Mouse (Mus musculus): ENCODE results near the gene Synj2bp.
"Not testable (repeated sequence)": the region's sequence is repeated elsewhere in the genome, so short reads cannot be mapped to it uniquely, and the experiment has no call there.

Synj2bp gene

GRCm38 (mm10) chr12:81532316-81533028, at the start of gene Synj2bp, which contains the start of gene Gm20498:
Gene Synj2bp (minus strand): TSS chr12:81532911.
Gene Gm20498 (minus strand): TSS chr12:81532905.
- DNase-seq, result peak; percentile 85 to 86

- DNase-seq, result no peak
Observed at GRCm38 (mm10) chr12:81568374-81568773, 35.7 kb upstream of the Synj2bp start, which contains the start of gene Adam21. Gene Adam21 (minus strand): TSS chr12:81568474.

- no peak for DNase-seq
Observed at GRCm38 (mm10) chr12:81567931-81568330, 35.2 kb upstream of the Synj2bp start.

- no peak for DNase-seq
Observed at GRCm38 (mm10) chr12:81564173-81564572, 31.5 kb upstream of the Synj2bp start.

- no peak for DNase-seq
Observed at GRCm38 (mm10) chr12:81549286-81549685, 16.6 kb upstream of the Synj2bp start.

GRCm38 (mm10) chr12:81547163-81547562, 14.5 kb upstream of the Synj2bp start:
- DNase-seq, result no peak

- DNase-seq, result no peak
Observed at GRCm38 (mm10) chr12:81533029-81533419, 313 bp upstream of the Synj2bp start.

- DNase-seq, result not testable (repeated sequence)
Observed at GRCm38 (mm10) chr12:81530587-81530986, 2.1 kb downstream of the Synj2bp start.

GRCm38 (mm10) chr12:81496906-81497305, 35.8 kb downstream of the Synj2bp start:
- not testable (repeated sequence) for DNase-seq

GRCm38 (mm10) chr12:81490491-81490890, 42.2 kb downstream of the Synj2bp start:
- DNase-seq, result no peak

- DNase-seq, result peak; percentile 3 to 16
Observed at GRCm38 (mm10) chr12:81485311-81485710, 47.4 kb downstream of the Synj2bp start.

- peak; percentile 88 to 89 for DNase-seq
Observed at GRCm38 (mm10) chr12:81484727-81485191, 48.0 kb downstream of the Synj2bp start, which contains the start of gene Cox16. Gene Cox16 (minus strand): TSS chr12:81485127.

GRCm38 (mm10) chr12:81484212-81484611, 48.5 kb downstream of the Synj2bp start:
- no peak for DNase-seq

GRCm38 (mm10) chr12:81483656-81484055, 49.1 kb downstream of the Synj2bp start:
- no peak for DNase-seq

- not testable (repeated sequence) for DNase-seq
Observed at GRCm38 (mm10) chr12:81459051-81459450, 73.7 kb downstream of the Synj2bp start.

Measured in thymus, postnatal 36 days (tissue).